Mouse (Mus musculus): ENCODE measurements around the gene Ubtf.

The Ubtf gene

GRCm38 (mm10) chr11:102317298-102317900 lies 2.1 kb downstream of the Ubtf start:
- DNase-seq (ENCODE audit: low spot score): peak; percentile 73

DNA sequence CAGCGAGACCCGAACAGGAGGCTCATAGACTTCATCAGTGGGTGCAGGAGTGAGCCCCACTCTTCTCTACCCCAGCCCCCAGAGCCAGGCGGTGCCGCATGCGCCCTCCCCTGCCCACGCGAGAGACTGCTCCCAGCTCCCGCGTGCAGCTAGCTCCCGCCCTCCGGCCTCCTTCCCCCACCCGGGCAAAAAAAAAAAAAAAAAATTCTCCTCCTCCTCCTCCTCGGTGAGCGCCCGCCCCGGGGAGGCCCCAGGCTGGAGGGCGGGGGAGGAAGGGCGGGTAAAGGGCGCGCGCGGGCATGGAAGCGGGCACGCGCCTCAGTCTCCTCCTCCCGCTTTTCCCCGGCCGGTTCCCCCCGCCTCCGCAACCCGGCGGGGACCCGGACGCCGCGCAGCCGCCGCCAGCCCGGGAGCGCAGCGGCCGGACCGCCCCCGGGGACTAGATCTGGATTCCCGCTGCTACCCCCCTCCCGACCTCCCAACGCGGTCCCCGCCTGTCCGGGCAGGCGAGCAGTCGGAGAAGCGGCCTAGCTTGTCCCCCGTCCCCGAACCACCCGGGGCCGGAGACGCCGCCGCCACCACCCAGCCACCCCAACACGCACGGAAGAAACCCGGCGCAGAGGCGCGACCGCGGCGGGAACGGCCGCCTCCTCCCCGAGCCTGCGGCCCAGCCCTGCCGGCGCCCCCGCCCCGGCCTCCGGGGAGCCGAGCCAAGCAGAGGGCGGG lies 2.8 kb downstream of the Ubtf start:
- DNase-seq (ENCODE audit: low spot score): peak; percentile 83

DNA sequence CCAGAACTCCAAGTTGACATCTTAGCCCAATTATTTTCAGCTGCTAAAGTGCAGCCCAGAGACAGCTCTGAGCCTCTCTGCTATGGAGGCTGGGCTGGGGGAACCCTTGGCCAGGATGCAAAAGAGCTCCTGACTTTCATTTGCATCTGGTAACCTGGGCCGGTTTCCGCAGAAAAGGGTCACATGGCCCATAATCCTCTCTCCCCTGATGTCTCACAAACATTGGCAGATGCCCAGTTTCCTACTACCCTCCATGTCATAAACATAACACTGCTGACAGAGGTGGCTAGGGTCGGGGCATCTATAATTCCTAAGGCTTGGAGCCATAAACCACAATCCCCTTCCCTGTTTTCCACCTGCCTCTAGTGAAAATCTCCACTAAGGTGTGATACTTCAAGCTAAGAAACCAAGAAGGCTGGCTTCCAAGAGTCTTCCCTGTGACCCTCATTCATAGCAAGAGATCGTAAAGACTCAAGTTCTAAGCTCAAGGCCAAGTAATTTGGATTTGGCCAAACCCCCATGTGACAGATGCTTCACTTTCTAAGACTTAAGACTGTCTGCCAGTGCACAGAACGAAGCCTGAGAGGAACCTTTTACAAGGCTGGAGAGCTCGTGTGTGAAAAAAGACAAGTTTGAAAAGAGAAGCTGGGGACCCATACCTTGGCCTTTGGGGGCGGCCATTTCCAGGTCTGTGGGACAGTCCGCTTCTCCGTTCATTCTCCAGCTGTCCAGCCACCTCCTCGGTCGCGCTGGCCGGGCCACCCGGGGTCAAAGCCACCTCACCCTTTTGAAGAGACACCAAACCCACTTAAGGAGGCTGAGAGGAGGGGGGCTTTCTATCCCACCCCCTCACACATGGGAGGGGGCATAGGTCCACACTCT lies 3.6 kb downstream of the Ubtf start:
- peak; percentile 34 for DNase-seq (ENCODE audit: low spot score)

- no peak for DNase-seq (ENCODE audit: low spot score)
Observed at GRCm38 (mm10) chr11:102314321-102314720, 5.2 kb downstream of the Ubtf start.

- no peak for DNase-seq (ENCODE audit: low spot score)
Observed at GRCm38 (mm10) chr11:102312586-102312985, 7.0 kb downstream of the Ubtf start.

GRCm38 (mm10) chr11:102311966-102312365 lies 7.6 kb downstream of the Ubtf start:
- no peak for DNase-seq (ENCODE audit: low spot score)

GRCm38 (mm10) chr11:102310768-102311695 lies 8.5 kb downstream of the Ubtf start:
- DNase-seq (ENCODE audit: low spot score): peak; percentile 48

- no peak for DNase-seq (ENCODE audit: low spot score)
Observed at GRCm38 (mm10) chr11:102309821-102310617, 9.5 kb downstream of the Ubtf start.

DNA sequence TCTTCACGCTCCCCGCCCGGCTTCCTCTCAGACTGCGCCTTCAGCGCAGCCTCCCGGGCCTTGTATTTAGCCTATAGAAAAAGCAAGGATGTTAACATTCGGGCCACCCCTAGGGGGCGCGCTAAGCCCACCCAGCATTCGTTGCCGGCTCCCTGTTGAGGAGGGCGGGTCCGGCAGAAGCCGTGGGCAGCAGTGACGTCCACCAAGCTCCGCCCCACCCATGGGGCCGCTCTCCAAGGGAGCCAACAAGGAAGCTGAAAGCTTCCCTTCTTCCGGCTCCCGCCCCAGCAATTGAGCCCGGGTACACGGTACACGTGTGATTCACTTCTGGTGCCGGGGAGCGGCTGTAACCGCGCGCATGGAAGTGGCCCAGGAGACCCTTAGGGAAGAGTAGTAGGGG lies 10.6 kb downstream of the Ubtf start:
- peak; percentile 96 for DNase-seq (ENCODE audit: low spot score)

DNA sequence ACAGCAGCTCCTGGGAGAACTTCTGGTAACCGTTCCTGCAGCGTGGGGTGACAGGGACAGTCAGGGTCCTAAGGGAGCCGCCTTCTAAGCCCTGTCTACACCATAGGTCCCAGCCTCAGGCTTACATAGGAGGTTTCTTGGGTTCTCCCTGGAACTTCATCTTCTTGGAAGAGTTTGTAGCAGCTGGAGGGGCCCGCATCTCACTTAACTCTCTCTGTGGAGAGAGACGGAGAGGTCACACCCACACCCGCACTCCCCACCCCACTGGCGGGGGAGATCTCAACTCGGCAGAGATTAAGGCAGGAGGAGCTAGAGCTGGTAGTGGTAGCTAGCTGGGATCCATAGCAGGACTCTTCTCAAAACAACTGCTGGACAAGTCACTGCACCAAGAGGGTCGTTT lies 11.4 kb downstream of the Ubtf start:
- DNase-seq (ENCODE audit: low spot score): no peak

- no peak for DNase-seq (ENCODE audit: low spot score)
Observed at GRCm38 (mm10) chr11:102305359-102305758, 14.2 kb downstream of the Ubtf start.

DNA sequence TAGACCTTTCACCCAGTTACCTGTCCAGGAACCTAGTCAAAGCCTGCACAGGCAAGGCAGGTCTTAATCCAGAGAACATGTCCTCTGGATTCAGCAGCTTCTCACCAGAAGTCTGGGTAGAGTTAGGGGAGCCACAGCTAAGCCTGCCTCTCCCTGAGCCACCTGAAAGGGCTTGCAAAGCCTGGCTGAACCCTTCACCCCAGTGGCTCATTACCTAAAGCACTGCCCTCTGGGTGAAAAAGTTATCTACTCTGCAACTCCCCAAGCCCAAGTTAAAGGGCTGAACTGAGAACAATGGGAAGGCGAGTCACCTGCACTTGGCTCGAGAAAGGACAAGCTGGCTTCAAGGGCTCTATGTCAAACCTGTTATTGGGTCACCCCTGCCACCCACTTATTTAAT lies 15.4 kb downstream of the Ubtf start:
- no peak for DNase-seq (ENCODE audit: low spot score)

DNA sequence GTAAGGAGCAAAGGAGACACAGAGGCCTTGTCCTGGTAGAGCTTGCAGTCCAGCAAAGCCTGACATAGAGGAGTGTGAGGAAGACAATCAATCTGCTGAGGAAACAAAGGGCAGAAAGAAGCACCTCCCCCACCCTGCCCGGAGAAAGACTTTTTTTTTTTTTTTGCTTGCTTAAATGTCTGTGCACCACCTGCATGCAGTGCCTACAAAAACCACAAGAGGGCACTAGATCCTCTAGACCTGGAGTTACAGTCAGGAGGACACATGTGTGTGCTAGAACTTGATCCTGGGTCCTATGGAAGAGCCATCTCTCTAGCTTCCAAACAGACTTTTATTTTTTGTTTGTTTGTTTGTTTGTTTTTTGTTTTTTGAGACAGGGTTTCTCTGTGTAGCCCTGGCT lies 19.7 kb downstream of the Ubtf start:
- peak; percentile 61 for DNase-seq (ENCODE audit: low spot score)

DNA sequence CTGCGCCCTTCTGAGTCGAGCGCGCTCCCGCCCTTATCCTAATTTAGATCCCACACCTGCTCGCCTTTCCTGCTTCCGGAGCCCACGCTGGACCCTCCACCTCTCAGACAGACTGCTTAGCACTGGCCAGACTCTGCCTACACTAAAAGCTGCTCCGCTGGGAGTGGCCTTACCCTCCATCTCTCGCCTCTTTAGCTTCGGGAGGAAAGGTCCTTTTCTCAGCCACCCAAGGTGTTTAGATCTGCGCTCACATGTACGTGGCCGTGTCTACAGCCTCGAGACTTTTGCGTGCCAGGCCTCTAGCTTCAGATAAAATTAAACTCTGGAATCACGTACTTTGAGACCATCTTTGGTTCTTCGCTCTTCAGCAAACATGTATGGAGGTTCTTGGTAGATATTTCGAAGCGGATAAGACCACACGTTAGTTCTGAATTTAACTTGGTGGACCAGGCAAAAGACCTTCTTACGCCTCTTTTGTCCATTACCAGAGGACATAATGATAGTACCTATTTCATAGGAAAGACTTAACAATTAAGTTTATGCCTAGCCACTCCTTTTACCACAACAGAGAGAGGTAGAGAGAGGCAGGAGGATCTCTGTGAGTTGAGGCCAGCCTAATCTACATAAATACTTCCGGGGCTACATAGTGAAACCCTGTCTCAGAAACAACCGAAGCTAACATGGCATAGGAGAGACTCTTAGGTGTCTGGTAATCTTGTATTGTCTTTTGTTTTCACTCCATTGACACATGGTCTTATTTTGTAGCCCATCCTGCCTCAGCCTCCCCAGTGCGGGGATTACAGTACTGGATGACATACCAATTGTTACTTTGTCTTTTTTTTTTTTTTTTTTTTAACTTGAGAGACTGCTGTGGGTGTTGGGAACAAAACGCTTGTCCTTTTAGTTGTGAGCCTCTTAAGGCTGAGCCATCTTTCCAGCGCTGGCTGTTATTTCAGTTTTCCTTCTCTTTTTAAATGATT lies 21.7 kb downstream of the Ubtf start:
- peak; percentile 57 for DNase-seq (ENCODE audit: low spot score)

- DNase-seq (ENCODE audit: low spot score): peak; percentile 98
Observed at GRCm38 (mm10) chr11:102296491-102297472, 22.8 kb downstream of the Ubtf start, which contains the start of gene Atxn7l3. TSS of gene Atxn7l3 (minus strand) at chr11:102296631.

GRCm38 (mm10) chr11:102295598-102296471 lies 23.7 kb downstream of the Ubtf start:
- peak; percentile 62 for DNase-seq (ENCODE audit: low spot score)

- DNase-seq (ENCODE audit: low spot score): peak; percentile 57
Observed at GRCm38 (mm10) chr11:102294887-102295597, 24.5 kb downstream of the Ubtf start.

Data from MN1 (cell line).